Mouse (Mus musculus) natural killer cell, adult 2 months (primary cell): ENCODE results near the gene Pias4.
A peak's percentile ranks its signal among the peaks of the same experiment; 100 is the strongest.
"Not testable (repeated sequence)": the region's sequence is repeated elsewhere in the genome, so short reads cannot be mapped to it uniquely, and the experiment has no call there.

Source experiments
- DNase-seq, 2 experiments: peaks; one replicate each; pipeline ENCODE4 v3.0.0; 2022; ENCODE audit warnings: low spot score in 2 of 2

Pias4 gene

GRCm38 (mm10) chr10:81167200-81168086 lies at the start of gene Pias4:
TSS of gene Pias4 (minus strand) at chr10:81167923.
- DNase-seq, result peak; percentile 100

DNA sequence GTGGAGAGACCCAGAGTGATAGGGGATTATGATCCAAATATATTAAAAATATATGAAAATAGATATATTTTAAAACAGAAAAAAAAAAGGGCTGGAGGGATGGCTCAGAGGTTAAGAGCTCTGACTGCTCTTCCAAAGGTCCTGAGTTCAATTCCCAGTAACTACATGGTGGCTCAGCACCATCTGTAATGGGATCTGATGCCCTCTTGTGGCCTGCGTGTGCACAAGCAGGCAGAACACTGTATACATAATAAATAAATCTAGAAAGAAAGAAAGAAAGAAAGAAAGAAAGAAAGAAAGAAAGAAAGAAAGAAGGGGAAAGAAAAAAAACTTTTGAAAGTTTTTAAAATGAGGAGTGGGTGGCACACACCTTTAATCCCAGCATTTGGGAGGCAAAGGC lies 49.5 kb upstream of the Pias4 start:
- not testable (repeated sequence) for DNase-seq

- DNase-seq, result no peak
These were observed 49.1 kb upstream of the Pias4 start for GRCm38 (mm10) chr10:81216810-81217209.

- no peak for DNase-seq
These were observed 48.5 kb upstream of the Pias4 start for GRCm38 (mm10) chr10:81216260-81216659.

- DNase-seq, result no peak
These were observed 42.4 kb upstream of the Pias4 start for GRCm38 (mm10) chr10:81210154-81210553.

DNA sequence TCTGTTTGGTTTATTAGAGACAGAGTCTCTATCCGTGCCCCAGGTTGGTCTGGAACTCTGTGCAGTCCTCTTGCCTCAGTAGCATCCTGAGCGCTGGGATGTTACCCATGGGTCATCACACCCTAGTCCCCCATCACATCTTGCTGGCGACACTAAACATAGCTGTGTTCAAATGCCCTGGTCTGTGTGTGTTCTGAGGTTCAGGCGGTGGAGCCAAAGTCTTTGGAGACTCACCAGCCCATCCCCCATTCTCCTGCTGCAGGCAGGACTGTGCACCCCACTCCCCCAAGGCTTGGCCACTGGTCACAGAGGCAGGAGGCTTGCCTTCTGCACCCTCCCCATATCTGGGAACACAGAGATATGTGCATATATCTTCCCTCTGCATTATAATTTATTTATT lies 36.4 kb upstream of the Pias4 start:
- no peak for DNase-seq

DNA sequence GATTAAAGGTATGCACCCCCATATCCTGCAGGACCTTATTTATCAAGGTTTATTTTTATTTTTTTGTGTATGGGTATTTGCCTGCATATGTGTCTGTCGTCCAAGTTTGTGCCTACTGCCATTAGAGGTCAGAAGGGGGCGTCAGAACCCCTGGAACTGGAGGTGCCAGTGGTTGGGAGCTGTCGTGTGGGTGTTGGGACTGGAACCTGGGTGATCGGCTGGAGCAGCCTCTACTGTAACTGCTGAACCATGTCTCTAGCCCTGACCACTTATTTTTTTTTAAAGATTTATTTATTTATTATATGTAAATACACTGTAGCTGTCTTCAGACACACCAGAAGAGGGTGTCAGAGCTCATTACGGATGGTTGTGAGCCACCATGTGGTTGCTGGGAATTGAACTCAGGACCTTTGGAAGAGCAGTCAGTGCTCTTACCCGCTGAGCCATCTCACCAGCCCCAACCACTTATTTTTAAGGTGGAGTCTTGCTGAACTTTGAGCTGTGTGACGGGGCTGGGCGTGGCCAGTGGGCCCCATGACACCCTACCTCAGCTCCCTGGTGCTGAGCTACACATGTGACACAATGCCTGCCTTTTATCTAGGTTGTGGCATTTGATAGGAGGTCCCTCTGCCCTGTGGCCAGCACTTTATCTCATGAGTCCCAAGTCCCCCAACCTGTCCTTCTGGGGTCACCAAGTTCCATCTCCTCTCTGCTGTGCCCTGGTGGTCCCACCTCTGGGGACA lies 35.4 kb upstream of the Pias4 start:
- no peak for DNase-seq

DNA sequence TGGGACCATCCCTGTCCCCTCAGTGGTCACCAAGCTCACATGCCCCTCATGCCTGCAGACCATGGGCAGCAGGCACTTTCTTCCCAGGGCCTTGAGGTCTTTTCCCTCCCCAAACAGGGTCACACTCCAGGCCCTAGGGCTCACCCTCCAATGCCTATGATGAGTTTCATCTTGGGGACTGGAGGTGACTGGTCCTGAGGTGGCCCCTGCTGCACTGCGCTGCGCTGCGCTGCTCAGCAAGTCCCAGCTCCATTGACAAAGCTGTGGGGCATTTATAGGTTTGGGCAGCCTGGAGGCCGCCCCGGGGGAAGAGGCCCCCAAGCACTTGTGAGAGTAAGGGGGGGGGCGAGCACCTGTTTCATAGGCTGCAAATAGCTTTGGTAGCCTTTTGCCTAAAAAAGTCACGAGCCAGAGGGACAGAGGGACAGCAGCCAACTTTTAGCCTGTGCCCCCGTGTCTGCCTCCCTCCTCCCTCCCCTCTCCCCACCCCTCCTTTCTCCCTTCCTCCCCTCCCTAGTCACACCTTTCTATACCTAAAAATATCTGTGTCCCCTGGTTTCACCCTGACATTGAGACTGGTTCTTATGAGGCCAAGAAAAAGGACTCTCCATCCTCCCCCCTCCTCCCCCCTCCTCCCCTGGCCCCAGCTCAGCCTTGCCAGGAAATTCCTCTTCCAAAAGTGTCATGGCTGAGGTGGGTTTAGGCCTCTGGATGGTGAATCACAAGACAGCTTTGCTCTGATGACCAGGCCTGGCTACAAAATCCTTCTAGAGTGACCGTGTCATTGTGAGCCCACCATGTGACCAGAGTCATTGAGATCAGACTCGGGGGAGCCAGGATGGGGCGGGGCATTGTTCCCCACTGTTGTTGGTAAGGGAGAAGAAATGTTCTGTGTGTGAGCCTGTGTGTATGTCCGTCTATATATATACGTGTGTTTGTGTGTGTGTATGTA lies 34.4 kb upstream of the Pias4 start, which contains the start of gene Nmrk2:
Gene Nmrk2 (minus strand): TSS at position 245 of the 952 bp plus-strand sequence.
- DNase-seq, result no peak

- no peak for DNase-seq
These were observed 33.0 kb upstream of the Pias4 start for GRCm38 (mm10) chr10:81200605-81201287.

GRCm38 (mm10) chr10:81200141-81200540 lies 32.4 kb upstream of the Pias4 start:
- no peak for DNase-seq

DNA sequence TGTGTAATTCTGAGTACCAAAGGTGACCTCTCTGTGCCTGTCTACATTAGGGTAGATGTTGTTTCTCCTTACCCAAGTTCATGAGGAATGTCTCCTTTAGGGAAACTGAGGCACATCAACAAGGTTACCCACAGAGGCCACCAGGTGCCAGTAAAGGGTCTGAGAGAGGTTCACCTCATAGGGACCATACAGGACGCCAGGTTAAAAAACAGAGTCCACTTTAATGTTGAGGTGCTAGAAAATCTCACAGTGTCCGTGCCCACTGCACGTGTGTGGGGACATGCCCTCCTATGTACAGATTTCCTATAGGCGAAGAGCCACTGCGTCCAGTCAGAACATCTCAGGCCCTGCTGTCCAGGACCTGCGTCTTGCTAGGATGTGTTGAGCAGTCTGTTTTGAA lies 31.3 kb upstream of the Pias4 start:
- no peak for DNase-seq

DNA sequence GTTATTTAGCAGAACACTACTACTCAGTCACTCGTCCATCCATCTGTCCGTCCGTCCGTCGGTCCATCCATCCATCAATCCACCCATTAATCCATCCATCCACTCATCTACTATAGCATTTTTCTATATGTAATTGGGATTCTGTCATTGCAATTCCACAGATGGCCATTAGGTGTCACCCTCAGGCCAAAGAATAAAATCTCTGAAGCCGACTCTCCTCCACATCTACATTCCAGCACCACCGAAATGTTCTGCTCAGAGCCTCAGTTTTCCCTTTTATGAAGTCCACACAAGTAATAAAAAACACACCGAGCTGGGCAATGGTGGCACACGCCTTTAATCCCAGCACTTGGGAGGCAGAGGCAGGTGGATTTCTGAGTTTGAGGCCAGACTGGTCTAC lies 30.5 kb upstream of the Pias4 start:
- DNase-seq, result peak; percentile 60 to 73

DNA sequence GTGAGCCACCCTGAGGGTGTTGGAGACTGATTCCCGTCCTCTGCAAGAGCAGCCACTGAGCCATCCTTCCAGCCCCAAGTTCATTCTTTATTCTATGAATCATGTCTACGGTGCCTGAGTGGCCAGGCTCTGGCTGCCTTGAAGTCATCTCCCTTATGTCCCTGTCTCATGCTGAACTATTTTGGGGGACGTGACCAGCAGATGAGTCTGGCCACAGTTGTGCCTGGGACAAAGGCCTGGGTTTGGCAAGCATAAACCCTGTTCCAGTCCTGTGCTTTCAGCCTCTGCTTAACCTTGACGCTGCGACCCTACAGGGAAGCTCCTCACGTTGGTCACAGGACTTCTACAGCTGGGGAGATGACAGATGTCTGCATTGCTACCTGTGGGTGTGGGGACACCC lies 29.6 kb upstream of the Pias4 start:
- no peak for DNase-seq

- DNase-seq, result no peak
These were observed 28.8 kb upstream of the Pias4 start for GRCm38 (mm10) chr10:81196470-81197065.

DNA sequence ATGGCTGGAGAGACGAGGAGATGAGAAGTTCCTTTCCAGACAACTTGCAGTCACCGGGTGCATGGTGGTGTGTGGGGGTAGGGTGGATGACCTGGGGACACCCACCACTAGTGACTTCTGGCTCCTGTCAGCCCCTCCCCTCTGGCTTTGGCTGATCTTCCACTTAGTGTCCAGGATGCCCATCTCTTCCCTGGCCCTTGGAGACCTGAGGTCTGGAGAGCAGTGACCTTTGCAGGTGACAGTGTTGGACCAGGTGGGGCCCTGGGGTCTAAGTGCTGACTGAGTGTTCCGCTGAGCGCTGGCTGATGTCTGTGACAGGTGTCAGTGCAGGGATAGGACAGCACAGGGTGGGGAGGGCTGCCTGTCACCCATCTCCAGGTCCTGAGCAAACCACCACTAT lies 27.6 kb upstream of the Pias4 start:
- no peak for DNase-seq

DNA sequence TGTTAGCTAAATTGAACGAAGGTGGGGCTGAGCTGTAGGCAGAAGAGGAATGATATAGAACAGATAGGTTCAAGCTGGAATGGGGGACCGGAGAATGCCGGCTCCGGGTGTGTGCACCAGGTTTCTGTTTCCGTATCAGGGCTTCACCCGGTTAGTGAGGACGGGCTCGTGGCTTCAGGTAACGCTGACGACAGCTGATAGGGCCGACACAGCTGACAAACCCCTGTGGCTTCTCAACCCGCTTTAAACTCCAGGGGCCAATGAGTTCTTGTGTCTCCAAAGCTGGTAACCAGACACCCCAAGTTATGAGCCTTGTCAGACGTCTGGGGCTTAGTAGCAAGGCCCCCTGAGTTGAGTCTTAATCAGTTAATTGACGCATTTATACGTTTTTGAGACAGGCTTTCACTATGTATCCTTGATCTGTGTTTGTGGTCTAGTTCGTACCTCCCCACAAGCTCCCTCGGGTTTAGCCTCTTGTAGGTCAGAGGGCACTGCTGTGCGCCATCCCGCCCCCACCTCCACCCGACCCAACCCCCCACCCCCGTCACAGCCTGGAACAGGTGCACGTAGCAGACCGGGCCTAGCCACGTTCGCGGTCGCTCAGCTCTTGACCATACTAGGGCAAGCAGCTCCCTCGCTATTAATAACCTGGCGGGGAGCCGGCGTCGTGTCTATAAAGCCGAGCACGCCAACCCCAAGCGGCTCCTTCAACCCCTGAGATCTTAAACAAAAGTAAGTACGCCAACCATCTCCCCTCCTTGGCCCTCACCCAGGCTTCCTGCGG lies 26.5 kb upstream of the Pias4 start:
- peak; percentile 65 to 80 for DNase-seq

DNA sequence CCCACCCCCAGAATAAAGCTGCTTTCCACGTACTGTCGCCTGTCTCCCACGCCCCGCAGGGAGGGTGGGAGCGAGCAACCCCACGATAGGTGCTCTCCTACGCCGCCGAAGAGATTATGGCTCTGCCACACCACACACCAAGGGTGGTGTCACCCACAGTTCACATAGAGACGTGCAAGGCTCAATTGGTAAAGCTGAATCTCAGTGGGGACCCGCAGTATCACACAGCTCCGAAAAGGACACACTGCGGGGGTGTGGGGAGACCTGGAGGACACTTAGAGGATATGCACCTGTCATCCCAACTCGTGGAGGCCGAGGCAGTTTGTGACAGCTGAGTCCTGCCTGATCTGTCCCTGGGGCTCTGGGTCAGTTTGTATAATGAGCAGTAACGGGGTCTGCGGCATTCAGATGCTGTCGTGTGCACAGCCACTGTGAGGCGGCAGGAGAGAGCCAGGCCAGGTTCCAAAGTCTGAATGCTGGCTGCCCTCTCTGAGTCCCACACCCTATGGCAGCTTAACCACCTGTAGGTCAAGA lies 25.3 kb upstream of the Pias4 start:
- no peak for DNase-seq

GRCm38 (mm10) chr10:81192270-81192967 lies 24.7 kb upstream of the Pias4 start:
- DNase-seq, result peak; percentile 81 to 87
